Mouse (Mus musculus) ES-E14 (cell line): ENCODE measurements at regions not wholly inside any gene's neighbourhood (a gene's known extent, or its start where the extent isn't known, plus 50 kb on each side); places are given as distances from the start of the nearest gene placed in this dataset.

ENCODE experiments used
- CHD2 ChIP-seq: IDR thresholded peaks from 2 replicates; pipeline ENCODE4 v1.6.1; 2014; ENCODE audit warnings: mild to moderate bottlenecking, low read depth, low read length, inconsistent platforms
- ZC3H11A ChIP-seq: IDR thresholded peaks from 2 replicates; pipeline ENCODE4 v1.6.1; 2012; ENCODE audit warnings: low read depth, mild to moderate bottlenecking, inconsistent platforms, low read length, borderline replicate concordance

- TF ChIP-seq ZC3H11A (no peak), CHD2 (no peak)
Observed at GRCm38 (mm10) chr12:50875796-50876195, 226.9 kb upstream of the Prkd1 start.
